Mouse (Mus musculus): ENCODE measurements around the gene Zc3hav1. TPM values are rescaled to one million over a fixed set of nuclear protein-coding genes. Genes with fewer than 3 reads are reported as not detected.

Zc3hav1 gene
- polyA plus RNA-seq (2015; fragmentation: Nextera tagmentation; extraction: Ambion mirVana), result 24.6 and 25.8 TPM in 2 replicates

DNA sequence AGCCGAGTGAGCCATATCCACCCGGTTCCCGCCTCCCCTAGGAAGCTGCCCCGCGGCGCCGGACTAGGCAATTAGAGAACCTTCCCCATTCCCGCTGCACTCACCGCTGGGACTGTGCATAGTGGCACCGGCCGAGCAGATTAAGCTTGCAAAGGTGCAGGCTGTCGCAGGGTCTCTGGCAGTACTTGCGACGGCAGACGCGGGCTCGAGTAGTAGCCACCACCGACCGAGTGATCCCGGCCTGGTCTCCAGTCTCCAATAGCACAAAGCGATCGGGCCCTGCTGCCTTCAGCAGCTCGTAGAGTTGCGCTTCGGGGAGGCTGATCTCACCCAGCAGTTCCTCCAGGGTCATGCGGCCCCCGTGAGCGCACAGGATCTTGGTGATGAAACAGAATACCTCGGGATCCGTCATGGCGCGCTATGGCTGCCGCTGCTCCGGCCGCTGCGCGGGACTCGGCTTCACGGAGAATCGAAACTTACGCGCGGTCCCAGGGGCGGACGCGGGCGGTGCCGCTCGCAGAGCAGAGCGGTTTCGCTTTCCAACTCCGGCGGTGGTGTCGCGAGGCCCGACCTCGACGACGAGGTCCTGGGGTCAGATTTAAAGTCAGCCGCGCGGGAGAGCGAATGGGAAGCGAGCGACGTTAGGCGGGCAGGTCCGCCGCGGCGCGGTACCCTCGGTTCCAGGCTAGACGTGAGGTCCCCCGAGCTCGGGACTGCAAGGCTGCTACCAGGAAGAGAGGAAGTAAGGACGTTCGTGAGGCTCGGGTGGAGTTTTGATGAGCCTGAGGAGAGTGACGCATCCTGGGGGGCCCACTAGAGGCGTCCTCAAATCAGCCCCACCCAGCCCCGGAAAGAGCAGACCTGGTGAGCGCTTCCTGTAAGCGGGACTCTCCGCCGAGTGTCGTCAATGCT, at the start of gene Zc3hav1:
Zc3hav1 (minus strand) TSS at position 793 of the 912 bp plus-strand sequence.
- Histone ChIP-seq H3K27ac (peak within 1 kb of the TSS; percentile 98), H3K4me3 (replicated peaks) (peak within 1 kb of the TSS; percentile 81), H3K4me1 (replicated peaks) (peaks cover 71% of the 10 kb centered on the region), H3K27me3 (no peaks in the 10 kb centered on the region), H3K9me3 (replicated peaks) (no peaks in the 10 kb centered on the region), H3K4me2 (peak within 1 kb of the TSS; percentile 88), H3K36me3 (peaks cover 27% of the 10 kb centered on the region), H3K9ac (peak within 1 kb of the TSS; percentile 94)
- WGBS (ENCODE audit: insufficient replicate concordance), result under 1% methylated on average over 87 of the region's 87 CpGs
- ATAC-seq (ENCODE audit: low read depth) (peak; percentile 96), DNase-seq (peak; percentile 90)

DNA sequence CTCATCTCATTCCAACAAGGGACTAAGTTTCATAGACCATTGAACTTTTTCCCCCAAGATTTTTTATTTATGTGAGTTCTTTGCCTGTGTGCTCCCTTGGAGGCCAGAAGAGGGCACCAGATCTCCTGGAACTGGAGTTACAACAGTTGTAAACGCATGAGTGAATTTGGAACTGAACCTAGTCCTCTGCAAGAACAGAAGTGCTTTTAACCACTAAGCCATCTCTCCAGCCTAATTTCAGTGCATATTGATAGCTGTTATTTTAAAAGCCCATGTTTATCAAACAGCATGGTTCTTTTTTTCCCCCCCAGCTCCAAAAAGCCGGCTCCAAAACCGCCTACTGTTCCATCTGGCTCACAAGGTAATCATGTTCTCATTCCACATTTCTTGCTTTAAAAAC, 35.3 kb upstream of the Zc3hav1 start:
- DNase-seq (no peak), ATAC-seq (ENCODE audit: low read depth) (no peak)
- Histone ChIP-seq H3K9me3 (replicated peaks) (no peaks in the 10 kb centered on the region), H3K4me2 (no peak overlapping the region), H3K36me3 (no peaks in the 10 kb centered on the region), H3K4me3 (replicated peaks) (no peak overlapping the region), H3K9ac (no peak overlapping the region), H3K27me3 (no peaks in the 10 kb centered on the region), H3K4me1 (replicated peaks) (no peaks in the 10 kb centered on the region), H3K27ac (no peak overlapping the region)
- WGBS (ENCODE audit: insufficient replicate concordance), result 71% methylated on average over 3 of the region's 3 CpGs

DNA sequence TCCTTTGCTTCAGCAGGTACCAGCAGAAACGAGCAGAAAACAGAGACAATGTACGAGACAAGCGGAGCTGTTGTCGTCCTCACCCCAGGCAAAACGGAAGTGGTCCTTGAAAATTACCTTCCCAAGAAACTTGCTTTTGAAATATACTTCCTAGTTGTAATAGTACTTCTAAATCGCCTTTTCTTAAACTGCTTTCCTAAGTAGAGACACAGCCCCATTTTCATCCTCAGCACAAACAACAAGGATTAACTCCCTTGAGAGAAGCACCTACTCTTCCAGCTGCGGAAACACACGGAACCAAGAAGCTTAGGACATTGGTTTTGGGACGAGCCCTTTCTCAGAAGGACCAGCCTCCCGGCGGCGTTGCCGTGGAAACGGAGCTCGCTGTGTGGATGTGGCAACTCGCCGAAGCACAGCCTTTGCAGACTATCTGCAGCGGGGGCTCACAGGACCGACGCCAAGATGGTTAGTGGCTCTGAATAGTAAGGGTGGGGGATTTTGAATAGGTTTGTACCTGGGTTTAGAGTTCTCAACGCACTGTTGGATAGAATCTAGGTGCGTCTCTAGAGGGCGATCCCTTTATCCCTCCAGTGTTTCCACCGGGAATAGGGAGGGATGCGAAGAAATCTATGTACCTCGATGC, 26.8 kb upstream of the Zc3hav1 start, which contains the start of gene Ttc26:
Ttc26 (plus strand) TSS at position 341 of the 643 bp plus-strand sequence.
- H3K36me3 ChIP-seq, result no peaks in the 10 kb centered on the region
- ATAC-seq (ENCODE audit: low read depth) (peak; percentile 89), DNase-seq (peak; percentile 77)
- no peaks in the 10 kb centered on the region; the same call in 1 of the 2 replicates for H3K27me3 ChIP-seq
- under 1% methylated on average over 26 of the region's 26 CpGs for WGBS (ENCODE audit: insufficient replicate concordance)
- no peak within 1 kb of the TSS; the same call in 1 of the 2 replicates for H3K27ac ChIP-seq
- H3K4me2 ChIP-seq, result peak within 1 kb of the TSS; percentile 78
- H3K9ac ChIP-seq, result peak within 1 kb of the TSS; percentile 67
- H3K4me3 ChIP-seq (replicated peaks), result peak within 1 kb of the TSS; percentile 62
- H3K9me3 ChIP-seq (replicated peaks), result no peaks in the 10 kb centered on the region
- peaks cover 13% of the 10 kb centered on the region for H3K4me1 ChIP-seq (replicated peaks)

DNA sequence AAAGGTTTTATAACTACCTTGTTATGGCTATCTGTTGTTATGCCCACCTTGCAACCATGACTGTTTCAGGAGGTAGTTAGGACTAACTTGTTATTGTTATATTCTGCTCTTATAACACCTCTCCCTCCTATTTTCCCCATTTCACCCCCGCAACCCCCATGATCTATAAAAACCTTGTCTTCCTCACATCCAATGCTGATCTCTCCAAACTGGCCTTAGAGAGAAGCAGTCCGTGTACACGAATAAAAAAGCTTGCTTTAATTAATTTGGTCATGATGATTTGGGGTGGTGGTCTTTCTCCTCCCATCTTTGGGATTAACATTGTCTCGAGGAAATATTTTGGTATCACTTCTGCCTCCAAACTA, 26.3 kb upstream of the Zc3hav1 start:
- Histone ChIP-seq H3K9me3 (replicated peaks) (no peaks in the 10 kb centered on the region), H3K9ac (peak overlapping the region; percentile 67), H3K4me3 (replicated peaks) (peak overlapping the region; percentile 62), H3K27me3 (no peaks in the 10 kb centered on the region; the same call in 1 of the 2 replicates), H3K4me1 (replicated peaks) (peaks cover 13% of the 10 kb centered on the region), H3K27ac (no peak overlapping the region), H3K4me2 (peak overlapping the region; percentile 78), H3K36me3 (no peaks in the 10 kb centered on the region)
- DNase-seq (no peak), ATAC-seq (ENCODE audit: low read depth) (no peak)
- WGBS (ENCODE audit: insufficient replicate concordance), result 2% methylated on average over 4 of the region's 4 CpGs

DNA sequence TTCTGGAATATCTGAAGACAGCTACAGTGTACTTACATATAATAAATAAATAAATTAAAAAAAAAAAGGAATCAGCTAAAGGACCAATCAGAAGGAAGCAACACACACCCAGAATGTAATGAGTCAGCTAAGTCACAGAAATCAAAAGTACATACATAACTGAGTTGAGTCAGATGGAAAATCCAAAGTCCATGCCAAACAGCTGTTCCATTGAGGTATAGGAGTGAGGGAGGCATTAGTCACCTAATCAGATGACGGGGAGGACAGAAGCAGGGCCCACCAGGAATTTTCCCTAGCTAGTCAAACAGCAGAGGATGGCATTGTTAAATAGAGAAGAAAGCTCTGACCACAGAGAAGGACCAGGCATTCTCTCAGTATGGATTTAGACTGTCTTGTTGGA, 19.9 kb upstream of the Zc3hav1 start:
- WGBS (ENCODE audit: insufficient replicate concordance), result 53% methylated on average over 1 of the region's 1 CpGs
- Histone ChIP-seq H3K27me3 (no peaks in the 10 kb centered on the region; the same call in 1 of the 2 replicates), H3K9ac (no peak overlapping the region), H3K4me1 (replicated peaks) (no peaks in the 10 kb centered on the region), H3K36me3 (no peaks in the 10 kb centered on the region), H3K4me2 (no peak overlapping the region), H3K4me3 (replicated peaks) (no peak overlapping the region), H3K27ac (no peak overlapping the region), H3K9me3 (replicated peaks) (peaks cover 4% of the 10 kb centered on the region; the same call in 1 of the 2 replicates)
- ATAC-seq (ENCODE audit: low read depth) (no peak), DNase-seq (no peak)

DNA sequence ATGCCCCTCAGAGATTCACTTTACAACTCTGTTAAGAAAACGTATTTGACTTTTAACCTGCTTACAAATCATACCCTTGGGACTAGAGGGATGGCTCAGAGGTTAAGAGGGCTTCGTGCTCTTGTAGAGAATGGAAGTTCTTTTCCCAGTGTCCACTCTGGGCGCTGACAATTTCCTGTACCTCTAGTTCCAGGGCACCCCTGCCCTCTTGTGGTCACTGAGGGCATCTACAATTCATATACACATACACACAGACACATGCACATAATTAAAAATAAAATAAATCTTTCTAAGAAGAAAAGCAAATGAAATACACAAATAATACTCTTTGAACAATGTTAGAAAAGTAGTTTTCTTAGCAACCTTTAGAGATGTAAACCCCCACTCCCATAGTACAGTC, 15.5 kb upstream of the Zc3hav1 start:
- Histone ChIP-seq H3K9me3 (replicated peaks) (peaks cover 4% of the 10 kb centered on the region; the same call in 1 of the 2 replicates), H3K36me3 (no peaks in the 10 kb centered on the region), H3K4me1 (replicated peaks) (no peaks in the 10 kb centered on the region), H3K9ac (no peak overlapping the region), H3K27ac (no peak overlapping the region), H3K27me3 (no peaks in the 10 kb centered on the region; the same call in 1 of the 2 replicates), H3K4me2 (no peak overlapping the region), H3K4me3 (replicated peaks) (no peak overlapping the region)
- DNase-seq (no peak), ATAC-seq (ENCODE audit: low read depth) (no peak)
- WGBS (ENCODE audit: insufficient replicate concordance), result 70% methylated on average over 3 of the region's 3 CpGs

- H3K4me1 ChIP-seq (replicated peaks), result peaks cover 22% of the 10 kb centered on the region
- no peak overlapping the region for H3K4me3 ChIP-seq (replicated peaks)
- no peak overlapping the region for H3K9ac ChIP-seq
- no peaks in the 10 kb centered on the region for H3K9me3 ChIP-seq (replicated peaks)
- no peaks in the 10 kb centered on the region for H3K27me3 ChIP-seq
- no peak for DNase-seq
- H3K27ac ChIP-seq, result no peak overlapping the region
- H3K36me3 ChIP-seq, result no peaks in the 10 kb centered on the region
- no peak overlapping the region for H3K4me2 ChIP-seq
- no peak for ATAC-seq (ENCODE audit: low read depth)
Observed at GRCm38 (mm10) chr6:38364121-38364520, 9.7 kb upstream of the Zc3hav1 start.

DNA sequence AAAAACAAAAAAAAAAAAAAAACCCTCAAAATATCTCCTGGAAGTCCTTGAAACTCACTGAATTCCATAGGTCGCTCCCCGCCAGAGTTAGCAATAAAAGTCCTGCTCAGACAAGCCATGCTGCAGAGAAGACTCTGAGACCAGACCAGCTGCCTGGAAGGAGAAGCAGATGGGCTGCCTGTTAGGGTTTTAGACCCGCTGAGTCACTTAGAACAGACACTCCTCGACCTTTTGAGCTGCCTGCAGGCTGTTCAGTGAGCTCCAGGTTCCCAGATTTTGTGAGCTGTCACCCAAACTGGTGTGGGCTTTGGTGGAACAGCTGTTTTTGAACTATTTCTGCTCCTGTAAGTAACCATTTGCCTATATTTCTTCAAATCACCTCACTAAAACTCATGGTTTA, 9.0 kb upstream of the Zc3hav1 start:
- Histone ChIP-seq H3K27me3 (no peaks in the 10 kb centered on the region), H3K36me3 (no peaks in the 10 kb centered on the region), H3K9me3 (replicated peaks) (no peaks in the 10 kb centered on the region), H3K4me2 (no peak overlapping the region), H3K27ac (no peak overlapping the region), H3K4me3 (replicated peaks) (no peak overlapping the region), H3K4me1 (replicated peaks) (peaks cover 28% of the 10 kb centered on the region), H3K9ac (no peak overlapping the region)
- WGBS (ENCODE audit: insufficient replicate concordance), result 57% methylated on average over 4 of the region's 4 CpGs
- no peak for ATAC-seq (ENCODE audit: low read depth)
- DNase-seq, result no peak

DNA sequence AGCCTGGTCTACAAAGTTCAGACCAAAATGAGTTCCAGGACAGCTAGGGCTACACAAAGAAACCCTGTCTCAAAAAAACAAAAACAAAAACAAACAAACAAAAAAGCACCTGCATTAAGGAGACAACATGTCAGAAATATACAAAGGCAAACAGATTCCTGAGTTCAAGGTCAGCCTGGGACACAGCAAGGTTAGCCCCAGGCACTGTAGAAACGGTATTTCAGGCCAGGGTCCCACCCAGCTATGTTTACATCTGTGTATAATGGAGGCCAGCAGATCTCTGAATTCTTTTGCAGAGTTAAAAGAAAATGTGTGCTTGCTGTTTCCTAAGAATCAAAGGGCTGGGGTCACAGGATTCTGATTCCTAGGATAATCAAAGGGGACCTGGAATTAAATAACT, 7.5 kb upstream of the Zc3hav1 start:
- Histone ChIP-seq H3K4me2 (no peak overlapping the region), H3K9ac (no peak overlapping the region), H3K27me3 (no peaks in the 10 kb centered on the region), H3K27ac (no peak overlapping the region), H3K4me3 (replicated peaks) (no peak overlapping the region), H3K4me1 (replicated peaks) (peaks cover 42% of the 10 kb centered on the region), H3K9me3 (replicated peaks) (no peaks in the 10 kb centered on the region), H3K36me3 (no peaks in the 10 kb centered on the region)
- 69% methylated on average over 1 of the region's 1 CpGs for WGBS (ENCODE audit: insufficient replicate concordance)
- ATAC-seq (ENCODE audit: low read depth), result no peak
- no peak for DNase-seq

DNA sequence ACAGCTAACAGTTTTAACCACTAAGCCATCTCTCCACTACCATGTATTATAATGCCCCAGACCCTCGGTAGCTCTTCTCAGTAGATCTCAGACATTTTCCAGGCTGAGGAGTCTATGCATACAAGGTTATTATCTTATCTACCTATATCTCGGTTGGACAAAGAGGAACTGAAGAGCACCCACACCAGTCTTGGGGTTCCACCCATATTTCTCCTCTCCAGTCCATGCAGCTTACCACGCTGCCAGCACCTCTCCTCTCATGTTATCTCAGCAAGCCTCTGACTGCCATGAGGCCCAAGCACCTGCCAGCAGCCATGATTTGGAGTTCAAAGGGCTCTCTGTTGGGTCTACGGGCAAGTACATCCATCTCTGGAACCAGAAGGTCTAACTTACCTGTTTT, 6.7 kb upstream of the Zc3hav1 start:
- Histone ChIP-seq H3K27me3 (no peaks in the 10 kb centered on the region), H3K4me3 (replicated peaks) (no peak overlapping the region), H3K27ac (peak overlapping the region; percentile 76), H3K4me1 (replicated peaks) (peaks cover 51% of the 10 kb centered on the region), H3K4me2 (no peak overlapping the region), H3K9ac (no peak overlapping the region; the same call in 1 of the 2 replicates), H3K36me3 (no peaks in the 10 kb centered on the region), H3K9me3 (replicated peaks) (no peaks in the 10 kb centered on the region)
- WGBS (ENCODE audit: insufficient replicate concordance), result 25% methylated on average over 4 of the region's 4 CpGs
- peak; percentile 41; the same call in 1 of the 2 replicates for ATAC-seq (ENCODE audit: low read depth)
- DNase-seq, result no peak

DNA sequence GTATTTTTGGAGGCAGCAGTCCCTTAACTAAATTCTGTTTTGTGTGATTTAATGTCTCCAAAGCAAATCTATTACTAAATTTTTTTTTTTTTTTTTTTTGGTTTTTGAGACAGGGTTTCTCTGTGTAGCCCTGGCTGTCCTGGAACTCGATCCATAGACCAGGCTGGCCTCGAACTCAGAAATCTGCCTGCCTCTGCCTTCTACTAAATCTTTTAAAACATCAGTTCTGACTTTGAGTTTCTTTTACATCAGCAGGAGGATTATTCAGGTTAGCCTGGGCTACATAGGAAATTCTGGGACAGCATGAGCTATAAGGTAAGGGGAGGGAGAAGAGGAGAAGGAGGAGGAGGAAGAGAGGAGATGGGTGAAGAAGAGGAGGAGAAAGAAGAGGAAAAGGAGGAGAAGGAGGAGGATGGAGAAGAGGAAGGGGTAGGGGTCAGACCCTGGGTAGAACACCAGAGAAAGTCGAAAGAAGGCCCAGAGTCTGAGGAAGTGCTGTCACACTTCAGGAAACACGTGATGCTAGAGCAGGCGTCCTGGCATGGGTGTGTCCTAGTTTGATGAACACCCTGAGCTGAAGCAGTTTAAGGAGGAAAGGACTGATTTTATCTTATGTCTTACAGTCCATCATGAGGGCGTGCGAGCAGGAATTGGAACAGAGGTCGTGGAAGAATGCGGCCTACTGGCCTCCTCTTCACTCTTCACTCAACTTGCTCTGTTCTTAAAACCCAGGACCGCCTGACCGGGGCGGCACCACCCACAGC, 5.5 kb upstream of the Zc3hav1 start:
- Histone ChIP-seq H3K9ac (peak overlapping the region; percentile 55; the same call in 1 of the 2 replicates), H3K27ac (peak overlapping the region; percentile 76), H3K4me2 (peak overlapping the region; percentile 42), H3K27me3 (no peaks in the 10 kb centered on the region), H3K36me3 (no peaks in the 10 kb centered on the region), H3K4me3 (replicated peaks) (no peak overlapping the region), H3K4me1 (replicated peaks) (peaks cover 62% of the 10 kb centered on the region), H3K9me3 (replicated peaks) (no peaks in the 10 kb centered on the region)
- 40% methylated on average over 12 of the region's 12 CpGs for WGBS (ENCODE audit: insufficient replicate concordance)
- DNase-seq (peak; percentile 51), ATAC-seq (ENCODE audit: low read depth) (peak; percentile 88)
